9 mouse cellular contexts compared by ENCODE assay signal in the genomic region with DNA sequence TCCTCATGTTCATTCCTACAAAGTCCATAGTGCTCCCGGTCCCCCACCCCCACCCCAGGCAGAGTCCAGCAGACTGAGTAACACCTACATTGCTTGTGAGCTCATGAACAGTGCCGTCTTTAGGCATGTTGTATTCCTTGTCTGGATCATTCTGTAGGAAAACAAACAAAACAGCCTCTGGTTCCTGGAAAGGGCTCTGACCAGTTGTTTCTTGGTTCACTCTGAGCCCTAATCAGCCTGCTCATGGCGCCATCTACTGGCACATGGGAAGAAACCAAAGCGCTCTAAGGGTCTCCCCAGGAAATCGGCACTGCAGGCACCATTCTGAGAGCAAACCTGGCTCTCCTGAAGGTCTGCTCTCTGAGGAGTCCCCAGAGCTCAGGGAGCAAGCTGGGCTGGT. TPM values are rescaled to one million over a fixed set of nuclear protein-coding genes. Genes with fewer than 3 reads are reported as not detected.
A peak's percentile ranks its signal among the peaks of the same experiment; 100 is the strongest.
DNase-seq lines count a peak whose midpoint lies in the region; ATAC-seq and TF ChIP-seq lines count a peak whose summit lies in the region.
"Had no signal": no experiment of that assay in that cellular context is flagged by ENCODE, and none has a peak within 500 bp of the region (broad histone marks: within the 10 kb centered on the region; RNA-seq: fewer than 3 reads in every experiment).

No protein-coding gene starts in this region.

- intact Hi-C loops in gastrocnemius, postnatal 36 days (cut with DNase I) = no loop called here

- H3K4me1 ChIP-seq in embryonic facial prominence, embryonic 10.5 days = no peaks in the 10 kb centered on the region; the same call in 1 of the 2 replicates
- 0 out of 2 replicates have a peak, but pooled peaks cover 4% of the 10 kb centered on the region for H3K4me1 ChIP-seq in intestine, postnatal 0 days (replicated peaks; ENCODE audit: control insufficient read depth, insufficient read depth, low read length)

- no peak overlapping the region for H3K27ac ChIP-seq in embryonic facial prominence, embryonic 10.5 days (replicated peaks)
- peak overlapping the region; percentile 73 for H3K27ac ChIP-seq in intestine, postnatal 0 days (ENCODE audit: low read depth, low read length)

- peak; percentile 38; the same call in 1 of the 2 replicates for ATAC-seq in intestine, postnatal 0 days

- no peaks in the 10 kb centered on the region for H3K9me3 ChIP-seq in embryonic facial prominence, embryonic 10.5 days
- no peaks in the 10 kb centered on the region for H3K9me3 ChIP-seq in intestine, postnatal 0 days (ENCODE audit: control insufficient read depth)
- H3K9me3 ChIP-seq: megakaryocyte, embryonic 14.5 days had no signal

- no peak overlapping the region for H3K4me3 ChIP-seq in embryonic facial prominence, embryonic 10.5 days
- H3K4me3 ChIP-seq in intestine, postnatal 0 days (ENCODE audit: low read depth, low read length) = no peak overlapping the region
- H3K4me3 ChIP-seq: megakaryocyte, embryonic 14.5 days had no signal

- DNase-seq in gastrocnemius, postnatal 10 days = peak; percentile 66
- no peak for DNase-seq in gastrocnemius, postnatal 36 days
- DNase-seq in urinary bladder, postnatal 36 days (ENCODE audit: low spot score in 2 of 2) = peak; percentile 20 to 44
- DNase-seq in urinary bladder, postnatal 4 days (ENCODE audit: low spot score in 2 of 2) = no peak
- peak; percentile 69 for DNase-seq in embryonic facial prominence, embryonic 10.5 days (ENCODE audit: low spot score)
- DNase-seq in lung, postnatal 14 days = peak; percentile 72
- peak; percentile 69 for DNase-seq in thymus, postnatal 0 days (ENCODE audit: low spot score)

- H3K9ac ChIP-seq in intestine, postnatal 0 days (ENCODE audit: low read depth, low read length) = no peak overlapping the region

- H3K4me2 ChIP-seq in intestine, postnatal 0 days (replicated peaks; ENCODE audit: low read depth) = peak overlapping the region; percentile 7; the same call in 1 of the 2 replicates

- WGBS in embryonic facial prominence, embryonic 10.5 days = 33% methylated on average over 5 of the region's 5 CpGs
- WGBS in intestine, postnatal 0 days = 31% methylated on average over 5 of the region's 5 CpGs

- no peaks in the 10 kb centered on the region for H3K27me3 ChIP-seq in embryonic facial prominence, embryonic 10.5 days (replicated peaks; ENCODE audit: low read depth, poor library complexity, severe bottlenecking)
- no peaks in the 10 kb centered on the region for H3K27me3 ChIP-seq in intestine, postnatal 0 days (replicated peaks; ENCODE audit: control insufficient read depth, insufficient read depth, low read length)
- H3K27me3 ChIP-seq: megakaryocyte, embryonic 14.5 days had no signal

- peaks cover 96% of the 10 kb centered on the region for H3K36me3 ChIP-seq in embryonic facial prominence, embryonic 10.5 days (replicated peaks)
- peaks cover 66% of the 10 kb centered on the region for H3K36me3 ChIP-seq in intestine, postnatal 0 days (ENCODE audit: control insufficient read depth, insufficient read depth)

- TF ChIP-seq CTCF in intestine, postnatal 0 days (IDR thresholded peaks at IDR 0.05; ENCODE audit: low read depth) = peak; percentile 92

RNA-seq across cellular contexts. Expression of gene Exoc7, which starts 12.7 kb away (rescaled TPM):
- 10 to 100 TPM; 62.7 to 68.3 TPM for total RNA-seq in gastrocnemius, postnatal 10 days (2021)
- total RNA-seq in gastrocnemius, postnatal 36 days (2021) = 10 to 100 TPM; 85.9 to 94.8 TPM
- 55.4 and 59.7 TPM in 2 replicates for polyA plus RNA-seq in embryonic facial prominence, embryonic 10.5 days (2016; fragmentation: Nextera tagmentation; extraction: Ambion mirVana)
- polyA plus RNA-seq in intestine, postnatal 0 days (2015; fragmentation: Nextera tagmentation; extraction: Ambion mirVana) = 44.6 and 49.2 TPM in 2 replicates
- polyA plus RNA-seq in thymus, postnatal 0 days (2015; fragmentation: Nextera tagmentation; extraction: Ambion mirVana) = 73.0 and 74.5 TPM in 2 replicates

RNA-seq across cellular contexts. Expression of gene Galr2, which starts 13.6 kb away (rescaled TPM):
- under 1 TPM; 0.66 to 0.84 TPM for total RNA-seq in gastrocnemius, postnatal 10 days (2021)
- total RNA-seq in gastrocnemius, postnatal 36 days (2021) = under 1 TPM; 0.12 to 0.31 TPM
- 0.25 and 0.39 TPM in 2 replicates for polyA plus RNA-seq in embryonic facial prominence, embryonic 10.5 days (2016; fragmentation: Nextera tagmentation; extraction: Ambion mirVana)
- polyA plus RNA-seq in intestine, postnatal 0 days (2015; fragmentation: Nextera tagmentation; extraction: Ambion mirVana) = 0.10 and 0.29 TPM in 2 replicates
- 0.49 and 0.59 TPM in 2 replicates for polyA plus RNA-seq in thymus, postnatal 0 days (2015; fragmentation: Nextera tagmentation; extraction: Ambion mirVana)

RNA-seq across cellular contexts. Expression of gene Srp68, which starts 20.3 kb away (rescaled TPM):
- total RNA-seq in gastrocnemius, postnatal 10 days (2021) = 10 to 100 TPM; 74.6 to 77.9 TPM
- 10 to 100 TPM; 72.1 to 83.1 TPM for total RNA-seq in gastrocnemius, postnatal 36 days (2021)
- 104 TPM in 2 replicates for polyA plus RNA-seq in embryonic facial prominence, embryonic 10.5 days (2016; fragmentation: Nextera tagmentation; extraction: Ambion mirVana)
- polyA plus RNA-seq in intestine, postnatal 0 days (2015; fragmentation: Nextera tagmentation; extraction: Ambion mirVana) = 45.2 and 48.7 TPM in 2 replicates
- 86.4 and 89.0 TPM in 2 replicates for polyA plus RNA-seq in thymus, postnatal 0 days (2015; fragmentation: Nextera tagmentation; extraction: Ambion mirVana)

RNA-seq across cellular contexts. Expression of gene Foxj1, which starts 40.9 kb away (rescaled TPM):
- total RNA-seq in gastrocnemius, postnatal 10 days (2021) = under 1 TPM; 0.14 to 0.29 TPM
- total RNA-seq in gastrocnemius, postnatal 36 days (2021) = not detected
- 2.3 and 3.3 TPM in 2 replicates for polyA plus RNA-seq in embryonic facial prominence, embryonic 10.5 days (2016; fragmentation: Nextera tagmentation; extraction: Ambion mirVana)
- 0.09 TPM in 1 of 2 replicates, not detected in the other for polyA plus RNA-seq in intestine, postnatal 0 days (2015; fragmentation: Nextera tagmentation; extraction: Ambion mirVana)
- 1.3 and 1.5 TPM in 2 replicates for polyA plus RNA-seq in thymus, postnatal 0 days (2015; fragmentation: Nextera tagmentation; extraction: Ambion mirVana)

RNA-seq across cellular contexts. Expression of gene Evpl, which starts 56.4 kb away (rescaled TPM):
- total RNA-seq in gastrocnemius, postnatal 10 days (2021) = under 1 TPM; 0.09 to 0.34 TPM
- total RNA-seq in gastrocnemius, postnatal 36 days (2021) = under 1 TPM; 0.05 to 0.07 TPM
- polyA plus RNA-seq in embryonic facial prominence, embryonic 10.5 days (2016; fragmentation: Nextera tagmentation; extraction: Ambion mirVana) = 1.0 and 1.3 TPM in 2 replicates
- 1.2 and 1.3 TPM in 2 replicates for polyA plus RNA-seq in intestine, postnatal 0 days (2015; fragmentation: Nextera tagmentation; extraction: Ambion mirVana)
- polyA plus RNA-seq in thymus, postnatal 0 days (2015; fragmentation: Nextera tagmentation; extraction: Ambion mirVana) = 1.5 and 2.0 TPM in 2 replicates

Comparison
In these comparisons a context has a peak if more than half of its experiments do, and no peak if none do; other contexts are left out.
1. DNase-seq: peak in gastrocnemius, postnatal 10 days (single experiment), urinary bladder, postnatal 36 days (2 of 2), embryonic facial prominence, embryonic 10.5 days (single experiment), lung, postnatal 14 days (single experiment) and thymus, postnatal 0 days (single experiment); none in gastrocnemius, postnatal 36 days (0 of 2) and urinary bladder, postnatal 4 days (0 of 2).